ENCODE assay signal across 11 mouse cellular contexts in genomic region chr11:12039748-12040147, GRCm38 (mm10). TPM values are rescaled to one million over a fixed set of nuclear protein-coding genes. Genes with fewer than 3 reads are reported as not detected.
DNase-seq lines count a peak whose midpoint lies in the region; ATAC-seq and TF ChIP-seq lines count a peak whose summit lies in the region.
"Had no signal": no experiment of that assay in that cellular context is flagged by ENCODE, and none has a peak within 500 bp of the region (broad histone marks: within the 10 kb centered on the region; RNA-seq: fewer than 3 reads in every experiment).

No protein-coding gene starts in this region.

- 68% methylated on average over 6 of the region's 6 CpGs for WGBS in heart, embryonic 13.5 days
- 66% methylated on average over 6 of the region's 6 CpGs for WGBS in kidney, postnatal 0 days
- WGBS in embryonic facial prominence, embryonic 10.5 days: 65% methylated on average over 6 of the region's 6 CpGs

- H3K27ac ChIP-seq in heart, embryonic 13.5 days (replicated peaks): no peak overlapping the region
- H3K27ac ChIP-seq in kidney, postnatal 0 days: no peak overlapping the region
- 0 out of 2 replicates have a peak overlapping the region, but pooled peaks have one; percentile 97 for H3K27ac ChIP-seq in embryonic facial prominence, embryonic 10.5 days (replicated peaks)

- H3K27me3 ChIP-seq in heart, embryonic 13.5 days (replicated peaks): peaks cover 88% of the 10 kb centered on the region
- H3K27me3 ChIP-seq in kidney, postnatal 0 days (ENCODE audit: insufficient read depth, low read length): peaks cover 18% of the 10 kb centered on the region
- peaks cover 94% of the 10 kb centered on the region for H3K27me3 ChIP-seq in embryonic facial prominence, embryonic 10.5 days (replicated peaks; ENCODE audit: low read depth, poor library complexity, severe bottlenecking)

- H3K4me2 ChIP-seq in heart, embryonic 13.5 days: no peak overlapping the region
- no peak overlapping the region for H3K4me2 ChIP-seq in kidney, postnatal 0 days (ENCODE audit: low read length)

- peaks cover 11% of the 10 kb centered on the region for H3K4me1 ChIP-seq in heart, embryonic 13.5 days
- H3K4me1 ChIP-seq in kidney, postnatal 0 days (replicated peaks; ENCODE audit: insufficient read depth, low read length): no peaks in the 10 kb centered on the region
- peaks cover 6% of the 10 kb centered on the region for H3K4me1 ChIP-seq in embryonic facial prominence, embryonic 10.5 days

- H3K9me3 ChIP-seq in heart, embryonic 13.5 days: no peaks in the 10 kb centered on the region
- no peaks in the 10 kb centered on the region for H3K9me3 ChIP-seq in kidney, postnatal 0 days (replicated peaks; ENCODE audit: low read length)
- no peaks in the 10 kb centered on the region for H3K9me3 ChIP-seq in embryonic facial prominence, embryonic 10.5 days

- no peaks in the 10 kb centered on the region for H3K36me3 ChIP-seq in heart, embryonic 13.5 days
- H3K36me3 ChIP-seq in kidney, postnatal 0 days (ENCODE audit: insufficient read depth, low read length): no peaks in the 10 kb centered on the region
- H3K36me3 ChIP-seq in embryonic facial prominence, embryonic 10.5 days (replicated peaks): 0 out of 2 replicates have a peak, but pooled peaks cover 6% of the 10 kb centered on the region

- peak; percentile 42; the same call in 1 of the 2 replicates for TF ChIP-seq CTCF in kidney, postnatal 0 days (IDR thresholded peaks at IDR 0.05; ENCODE audit: low read depth)
- no peak for TF ChIP-seq CTCF in brain, embryonic 14.5 days (IDR thresholded peaks at IDR 0.05; ENCODE audit: borderline replicate concordance, extremely low read depth, insufficient read depth, insufficient read length)

- no peak for TF ChIP-seq POLR2A in brain, embryonic 14.5 days (IDR thresholded peaks at IDR 0.05; ENCODE audit: borderline replicate concordance, extremely low read depth, insufficient read depth, insufficient read length, poor library complexity, severe bottlenecking)

- H3K4me3 ChIP-seq in heart, embryonic 13.5 days: no peak overlapping the region
- H3K4me3 ChIP-seq in kidney, postnatal 0 days (replicated peaks; ENCODE audit: low read depth, low read length): no peak overlapping the region
- no peak overlapping the region for H3K4me3 ChIP-seq in embryonic facial prominence, embryonic 10.5 days
- H3K4me3 ChIP-seq: myocyte had no signal

- H3K9ac ChIP-seq in heart, embryonic 13.5 days: 0 out of 2 replicates have a peak overlapping the region, but pooled peaks have one; percentile 20
- H3K9ac ChIP-seq in kidney, postnatal 0 days (ENCODE audit: low read depth, low read length): no peak overlapping the region
- H3K9ac ChIP-seq: forebrain, postnatal 0 days had no signal

- no peak for ATAC-seq in heart, embryonic 13.5 days (ENCODE audit: extremely low read depth, insufficient number of reproducible peaks, low FRiP score, low TSS enrichment)
- no peak for ATAC-seq in kidney, postnatal 0 days (replicated peaks; ENCODE audit: low FRiP score, low read depth)
- ATAC-seq: Patski had no signal

- DNase-seq in heart, adult 9 months (ENCODE audit: low spot score in 2 of 2): no peak
- no peak for DNase-seq in kidney, postnatal 0 days (ENCODE audit: low spot score)
- no peak for DNase-seq in kidney, postnatal 25 days
- peak; percentile 44 for DNase-seq in brain, embryonic 14.5 days (ENCODE audit: low read depth)
- no peak for DNase-seq in embryonic facial prominence, embryonic 10.5 days (ENCODE audit: low spot score)
- no peak for DNase-seq in right cerebral cortex, adult 2 months (ENCODE audit: low spot score in 2 of 2)
- DNase-seq: cerebellum, postnatal 25 days; forebrain, postnatal 0 days had no signal

RNA-seq across cellular contexts. Expression of gene Grb10, which starts 1.3 kb away (rescaled TPM):
- polyA plus RNA-seq in heart, embryonic 13.5 days (2015; fragmentation: Nextera tagmentation; extraction: Ambion mirVana): 494 and 545 TPM in 2 replicates
- polyA plus RNA-seq in kidney, postnatal 0 days (2015; fragmentation: Nextera tagmentation; extraction: Ambion mirVana): 142 and 158 TPM in 2 replicates
- 128 and 146 TPM in 2 replicates for polyA plus RNA-seq in brain, embryonic 14.5 days (2012; rRNA removed)
- polyA plus RNA-seq in embryonic facial prominence, embryonic 10.5 days (2016; fragmentation: Nextera tagmentation; extraction: Ambion mirVana): 637 and 676 TPM in 2 replicates
